Mouse (Mus musculus) adrenal gland, adult 2 months (tissue): ENCODE measurements around the gene Nfib. TPM values are rescaled to one million over a fixed set of nuclear protein-coding genes. Genes with fewer than 3 reads are reported as not detected.

Experiments used
- DNase-seq: peaks from one replicate; pipeline ENCODE4 v3.0.0; 2021
- long read RNA-seq: library from polyadenylated mRNA; stranded (forward); transcript quantifications from one replicate; pipeline ENCODE4 v2.0.0, GENCODE M21; 2021
- polyA plus RNA-seq: library from polyadenylated mRNA; depleted of rRNA; stranded (reverse); fragments of >200 nt; gene quantifications from 2 replicates; pipeline ENCODE4 v1.2.3, GENCODE M21; 2012; rRNA removed
- total RNA-seq, 2 experiments: library from RNA; stranded (reverse); gene quantifications; 2 replicates each; pipeline ENCODE4 v1.2.3; 2021

Nfib gene
- total RNA-seq = 10 to 100 TPM; 84.1 to 86.3 TPM
- 11.7 and 19.6 TPM in 2 replicates for polyA plus RNA-seq
- long read RNA-seq, full-length matches to known transcripts = 13 of 18 reads
- long read RNA-seq, partial matches to known transcripts = 1 of 18 reads
- long read RNA-seq, other reads (novel, unspliced or antisense) = 4 of 18 reads

- DNase-seq = no peak
Measured at GRCm38 (mm10) chr4:82704841-82705794, at the start of gene Nfib. Gene Nfib (minus strand): TSS chr4:82705750.

DNA sequence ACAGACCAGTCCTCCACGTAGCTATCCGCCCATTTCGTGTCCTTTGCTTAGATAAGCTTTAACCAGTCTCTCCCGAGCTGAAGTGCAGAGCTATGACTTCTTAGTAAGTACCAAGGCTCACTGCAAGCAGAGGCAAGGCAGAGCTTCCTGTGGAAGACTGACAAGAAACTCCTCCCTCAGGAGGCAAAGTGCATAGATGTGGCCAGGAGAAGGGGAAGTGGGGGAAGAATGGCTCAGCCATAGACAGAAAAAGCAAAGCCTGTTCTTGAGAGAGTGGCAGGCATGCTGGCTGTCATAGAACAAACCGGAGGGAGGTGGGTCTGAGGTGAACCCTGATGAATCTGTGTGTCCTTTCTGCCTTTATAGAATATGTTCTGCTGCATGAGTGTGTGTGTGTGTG, 30.2 kb upstream of the Nfib start:
- no peak for DNase-seq

- no peak for DNase-seq
Measured at GRCm38 (mm10) chr4:82734765-82735481, 29.4 kb upstream of the Nfib start.

- no peak for DNase-seq
Measured at GRCm38 (mm10) chr4:82734348-82734747, 28.8 kb upstream of the Nfib start.

GRCm38 (mm10) chr4:82733636-82734035, 28.1 kb upstream of the Nfib start:
- no peak for DNase-seq

DNA sequence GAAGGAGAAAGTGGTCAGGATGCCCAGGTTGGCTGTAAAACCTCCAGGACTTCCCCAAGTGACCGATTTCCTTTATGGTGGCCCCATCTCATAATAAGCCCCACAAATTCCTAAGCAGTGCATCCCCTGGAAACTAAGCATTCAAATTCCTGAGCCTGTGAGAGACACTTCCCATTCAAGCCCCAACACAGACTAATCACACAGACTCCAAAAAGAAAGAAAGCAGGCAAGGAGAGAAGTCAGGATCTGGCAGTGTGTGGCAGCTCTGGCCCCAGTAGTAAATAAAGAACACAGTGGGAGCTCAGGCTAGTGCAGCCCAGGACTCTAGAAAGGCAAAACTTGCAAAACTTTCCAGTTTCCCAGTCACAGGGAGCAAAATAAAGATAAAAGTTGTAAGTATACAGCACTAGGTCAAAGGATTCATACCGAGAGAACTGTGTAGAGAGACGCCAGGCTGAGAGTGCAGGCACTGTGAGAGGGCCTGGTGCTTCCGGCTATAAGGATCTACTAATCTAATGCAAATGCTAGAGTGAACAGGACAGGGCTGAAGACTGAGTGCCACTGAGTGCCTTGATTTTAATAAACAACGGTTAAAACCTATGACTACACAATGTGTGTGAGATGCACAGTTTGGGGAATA, 24.8 kb upstream of the Nfib start:
- no peak for DNase-seq

GRCm38 (mm10) chr4:82724058-82724457, 18.5 kb upstream of the Nfib start:
- DNase-seq = no peak

DNA sequence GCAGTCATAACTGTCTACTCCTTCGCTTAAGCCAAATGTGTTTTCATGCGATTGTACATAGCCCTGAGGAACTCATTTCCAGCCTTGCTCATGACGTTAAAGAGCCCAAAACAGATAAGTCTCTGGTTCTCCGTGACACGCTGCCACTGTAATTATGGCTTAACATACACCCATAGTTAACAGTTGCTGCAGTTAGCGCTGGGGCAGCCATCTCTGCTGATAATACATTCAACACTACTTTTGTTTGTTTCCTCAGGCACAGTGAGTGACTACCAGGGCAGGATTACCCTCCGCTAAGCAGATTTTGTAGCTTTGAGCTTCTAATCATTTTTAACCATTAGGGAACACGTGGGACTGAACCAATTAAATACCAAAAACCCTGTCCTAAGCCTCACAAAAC, 17.5 kb upstream of the Nfib start:
- DNase-seq = no peak

DNA sequence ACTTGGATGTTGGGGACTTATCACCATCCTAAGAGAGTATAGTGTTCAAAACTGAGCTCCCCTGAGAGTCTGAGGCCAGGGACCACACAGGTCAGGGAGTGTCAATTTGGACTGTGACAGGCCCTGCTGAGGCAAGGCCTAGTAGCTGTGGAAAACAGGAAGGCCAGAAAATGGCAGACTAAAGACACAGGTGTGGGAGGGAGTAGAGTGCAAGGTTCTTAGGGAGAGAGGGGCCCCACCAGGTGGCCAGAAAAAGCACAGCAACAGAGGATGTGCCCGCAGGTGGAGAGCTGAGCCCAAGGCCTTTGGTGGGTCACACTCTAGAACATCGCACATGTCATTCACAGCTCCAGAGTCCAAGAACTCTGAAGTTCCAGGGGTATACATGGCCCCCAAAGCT, 10.3 kb upstream of the Nfib start:
- DNase-seq = no peak

- DNase-seq = no peak
Measured at GRCm38 (mm10) chr4:82711611-82712295, 6.2 kb upstream of the Nfib start.

DNA sequence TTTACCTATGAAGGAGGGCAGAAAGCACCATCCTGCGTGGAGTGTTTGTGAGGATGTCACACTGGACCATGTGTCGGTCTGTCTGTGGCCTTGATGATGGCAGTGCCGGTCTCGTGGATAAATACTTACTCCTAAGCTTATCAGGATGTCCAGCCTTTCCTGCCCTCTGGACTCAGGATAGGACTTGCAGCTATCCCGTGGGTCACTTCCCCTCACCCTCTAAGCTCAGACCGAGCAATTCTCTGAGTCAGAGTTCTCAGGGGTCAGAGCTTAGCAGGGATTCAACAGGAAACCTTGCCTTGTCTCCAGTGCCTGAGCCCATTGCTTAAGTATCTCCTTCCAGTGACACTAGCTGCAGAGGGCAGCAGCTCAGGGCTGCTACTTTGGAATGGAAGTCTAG, 4.1 kb upstream of the Nfib start:
- peak; percentile 8 for DNase-seq

DNA sequence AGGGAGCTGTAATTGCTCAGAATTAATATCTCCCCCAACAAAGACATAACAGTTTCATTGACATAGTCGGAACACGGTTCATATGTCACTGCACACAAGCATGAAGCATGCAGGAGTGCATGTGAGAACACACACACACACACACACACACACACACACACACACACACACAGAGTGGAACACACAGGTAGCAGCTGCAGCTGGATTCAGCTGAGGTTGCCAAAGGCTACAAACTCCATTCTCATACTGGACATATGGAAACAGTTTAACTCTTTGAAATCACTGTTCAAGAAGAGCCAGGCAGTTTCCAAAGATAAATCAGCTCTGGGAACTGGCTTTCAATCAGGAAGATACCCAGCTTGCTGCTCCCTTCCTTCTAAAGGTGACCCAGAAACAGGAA, 462 bp upstream of the Nfib start:
- no peak for DNase-seq

DNA sequence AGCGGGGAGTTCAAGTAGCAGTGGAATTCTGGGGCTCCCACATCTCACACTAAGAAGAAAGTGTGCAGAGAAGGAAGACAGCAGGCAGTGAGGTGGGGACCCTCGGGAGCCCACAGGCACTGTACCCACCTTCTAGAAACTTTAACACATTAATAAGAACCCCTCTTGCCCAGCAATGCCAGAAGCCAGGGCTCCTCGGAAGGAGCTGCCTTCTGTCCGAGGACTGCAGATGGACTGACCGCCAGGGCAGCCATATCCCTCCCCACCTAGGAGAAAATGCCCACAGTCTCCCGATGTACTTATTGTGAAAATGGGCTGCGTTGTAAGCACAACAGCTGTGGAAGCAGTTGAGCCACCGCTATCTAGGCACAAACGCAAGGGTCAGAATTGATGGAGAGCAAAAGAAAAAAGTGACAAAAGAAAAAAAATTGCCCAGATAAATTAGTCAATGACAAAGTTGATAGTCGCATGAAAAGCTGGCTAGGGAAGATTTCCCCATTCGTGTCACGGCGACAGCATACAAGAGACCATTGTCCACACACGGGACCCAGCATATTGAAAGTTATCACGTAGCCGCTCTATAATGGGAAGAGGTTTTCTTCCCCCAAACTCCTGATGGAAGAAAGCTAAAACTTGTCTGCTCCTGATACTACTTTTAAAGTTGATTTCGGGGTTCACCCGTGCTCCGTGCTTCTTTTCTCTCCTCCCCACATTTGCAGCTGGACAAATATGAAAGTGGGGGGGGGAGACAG, 1.3 kb downstream of the Nfib start:
- no peak for DNase-seq

DNA sequence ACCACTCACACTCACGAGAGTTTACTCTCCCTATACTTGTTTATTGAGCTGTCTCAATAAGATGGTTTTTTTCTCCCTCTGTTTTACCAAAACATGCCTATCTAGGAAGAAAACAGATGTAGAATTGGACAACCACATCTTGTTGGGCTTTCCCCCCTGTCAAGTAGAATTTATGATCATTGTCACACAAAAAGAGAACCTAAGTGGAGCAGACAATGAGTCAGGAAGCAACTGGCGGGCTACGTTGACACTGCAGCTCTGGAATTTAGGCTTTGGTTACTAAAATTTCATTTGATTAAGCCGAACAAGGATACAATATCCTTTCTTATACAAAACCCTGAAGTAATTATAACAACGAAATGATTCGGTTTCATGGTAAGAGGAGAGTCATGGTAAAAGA, 2.7 kb downstream of the Nfib start:
- DNase-seq = no peak

- no peak for DNase-seq
Measured at GRCm38 (mm10) chr4:82699504-82699903, 6.0 kb downstream of the Nfib start.

- no peak for DNase-seq
Measured at GRCm38 (mm10) chr4:82698616-82699015, 6.9 kb downstream of the Nfib start.

GRCm38 (mm10) chr4:82697151-82697550, 8.4 kb downstream of the Nfib start:
- no peak for DNase-seq

- no peak for DNase-seq
Measured at GRCm38 (mm10) chr4:82695760-82696501, 9.6 kb downstream of the Nfib start.

- DNase-seq = no peak
Measured at GRCm38 (mm10) chr4:82692009-82692326, 13.6 kb downstream of the Nfib start.
